Comparison of ENCODE assay signal across 8 mouse cellular contexts in the genomic region with DNA sequence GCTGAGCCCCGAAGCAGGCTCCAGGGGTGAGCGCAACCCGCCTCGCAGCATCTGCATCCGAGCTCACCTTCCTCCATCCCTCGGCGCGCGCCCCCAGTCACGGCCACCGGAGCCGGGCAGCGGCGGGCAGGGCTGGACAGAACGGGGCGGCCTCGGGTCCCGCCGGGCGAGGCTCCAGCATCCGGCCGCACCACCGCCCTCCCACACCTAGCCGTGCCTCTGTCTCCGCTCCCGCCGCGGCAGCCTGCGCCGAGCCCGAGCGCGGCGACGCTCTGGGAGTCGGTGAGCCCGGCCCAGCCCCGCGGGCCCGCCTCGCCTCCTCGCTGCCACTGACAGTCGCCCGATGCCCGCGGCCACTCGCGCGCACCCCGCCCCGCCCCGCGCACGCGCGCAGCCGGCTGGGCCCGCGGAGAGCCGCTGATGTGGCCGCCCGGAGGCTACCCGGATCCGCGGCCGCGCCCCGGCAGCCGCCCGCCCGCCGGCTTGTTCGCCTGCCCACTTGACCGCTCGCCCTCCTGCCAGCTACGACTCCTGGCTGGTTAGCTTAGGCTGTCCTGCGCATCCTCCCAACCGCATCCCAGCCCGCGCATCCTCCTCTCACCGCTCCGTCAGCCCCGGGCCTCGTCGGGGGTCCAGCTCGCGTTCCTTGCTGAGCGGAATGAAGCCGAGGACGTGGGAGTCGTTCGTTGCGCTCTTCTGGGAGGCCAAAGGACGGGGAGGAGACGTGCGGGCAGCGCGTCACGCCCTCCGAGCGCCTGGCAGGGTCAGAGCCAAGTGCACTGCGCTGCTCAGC. TPM values are rescaled to one million over a fixed set of nuclear protein-coding genes. Genes with fewer than 3 reads are reported as not detected.
A peak's percentile ranks its signal among the peaks of the same experiment; 100 is the strongest.
DNase-seq lines count a peak whose midpoint lies in the region; ATAC-seq and TF ChIP-seq lines count a peak whose summit lies in the region.

A gene (minus strand): TSS at position 724 of the 793 bp plus-strand sequence.

- no peaks in the 10 kb centered on the region for H3K36me3 ChIP-seq in embryonic facial prominence, embryonic 12.5 days
- H3K36me3 ChIP-seq in heart, adult 2 months (ENCODE audit: control insufficient read depth, insufficient read depth, low read length) = no peaks in the 10 kb centered on the region
- no peaks in the 10 kb centered on the region for H3K36me3 ChIP-seq in limb, embryonic 12.5 days
- H3K36me3 ChIP-seq in midbrain, embryonic 14.5 days (ENCODE audit: control insufficient read depth, insufficient read depth, low read length) = no peaks in the 10 kb centered on the region

- no peak for TF ChIP-seq EP300 in heart, adult 2 months (IDR thresholded peaks at IDR 0.05; ENCODE audit: insufficient read depth, low read depth, low read length)

- H3K4me1 ChIP-seq in embryonic facial prominence, embryonic 12.5 days = no peaks in the 10 kb centered on the region
- H3K4me1 ChIP-seq in heart, adult 2 months (ENCODE audit: control insufficient read depth, insufficient read depth, low read length) = no peaks in the 10 kb centered on the region
- H3K4me1 ChIP-seq in limb, embryonic 12.5 days (replicated peaks) = no peaks in the 10 kb centered on the region
- H3K4me1 ChIP-seq in midbrain, embryonic 14.5 days (ENCODE audit: control insufficient read depth, insufficient read depth, low read length) = peaks cover 3% of the 10 kb centered on the region; the same call in 1 of the 2 replicates

- H3K4me3 ChIP-seq in embryonic facial prominence, embryonic 12.5 days = peak within 1 kb of the TSS; percentile 64
- H3K4me3 ChIP-seq in heart, adult 2 months = peak within 1 kb of the TSS; percentile 70
- peak within 1 kb of the TSS; percentile 67 for H3K4me3 ChIP-seq in limb, embryonic 12.5 days (replicated peaks)
- peak within 1 kb of the TSS; percentile 65 for H3K4me3 ChIP-seq in midbrain, embryonic 14.5 days (replicated peaks; ENCODE audit: low read depth, low read length)

- intact Hi-C loops in heart, adult 2 months (cut with DNase I) = no loop called here

- 0 out of 2 replicates have a peak, but pooled peaks have one; percentile 41 for TF ChIP-seq POLR2A in heart, adult 2 months (IDR thresholded peaks at IDR 0.05; ENCODE audit: insufficient read depth, low read depth, low read length)

- H3K27me3 ChIP-seq in embryonic facial prominence, embryonic 12.5 days = peaks cover 54% of the 10 kb centered on the region
- 0 out of 2 replicates have a peak, but pooled peaks cover 1% of the 10 kb centered on the region for H3K27me3 ChIP-seq in heart, adult 2 months (ENCODE audit: control insufficient read depth, insufficient read depth, low read length)
- peaks cover 67% of the 10 kb centered on the region for H3K27me3 ChIP-seq in limb, embryonic 12.5 days
- peaks cover 17% of the 10 kb centered on the region for H3K27me3 ChIP-seq in midbrain, embryonic 14.5 days (ENCODE audit: control insufficient read depth, insufficient read depth, low read length)

- H3K27ac ChIP-seq in embryonic facial prominence, embryonic 12.5 days = 0 out of 2 replicates have a peak within 1 kb of the TSS, but pooled peaks have one; percentile 23
- peak within 1 kb of the TSS; percentile 40 for H3K27ac ChIP-seq in heart, adult 2 months
- no peak within 1 kb of the TSS for H3K27ac ChIP-seq in limb, embryonic 12.5 days
- peak within 1 kb of the TSS; percentile 89 for H3K27ac ChIP-seq in midbrain, embryonic 14.5 days (replicated peaks; ENCODE audit: low read depth, low read length)

- H3K9ac ChIP-seq in embryonic facial prominence, embryonic 12.5 days = peak within 1 kb of the TSS; percentile 63
- H3K9ac ChIP-seq in heart, adult 2 months (ENCODE audit: low read depth, low read length) = peak within 1 kb of the TSS; percentile 83
- peak within 1 kb of the TSS; percentile 74 for H3K9ac ChIP-seq in limb, embryonic 12.5 days (replicated peaks)
- H3K9ac ChIP-seq in midbrain, embryonic 14.5 days (replicated peaks; ENCODE audit: low read length) = peak within 1 kb of the TSS; percentile 86

- H3K9me3 ChIP-seq in embryonic facial prominence, embryonic 12.5 days = no peaks in the 10 kb centered on the region
- no peaks in the 10 kb centered on the region for H3K9me3 ChIP-seq in limb, embryonic 12.5 days
- no peaks in the 10 kb centered on the region for H3K9me3 ChIP-seq in midbrain, embryonic 14.5 days (ENCODE audit: control insufficient read depth, low read length)

- ATAC-seq in embryonic facial prominence, embryonic 12.5 days (ENCODE audit: insufficient number of reproducible peaks, insufficient read depth, low FRiP score, low TSS enrichment) = peak; percentile 79
- ATAC-seq in limb, embryonic 12.5 days (ENCODE audit: insufficient number of reproducible peaks, insufficient read depth, low FRiP score, low TSS enrichment, low read depth) = no peak
- ATAC-seq in midbrain, embryonic 14.5 days (ENCODE audit: low FRiP score, low TSS enrichment) = peak; percentile 89

- peak within 1 kb of the TSS; percentile 93 for H3K4me2 ChIP-seq in embryonic facial prominence, embryonic 12.5 days (replicated peaks)
- H3K4me2 ChIP-seq in limb, embryonic 12.5 days = peak within 1 kb of the TSS; percentile 94
- peak within 1 kb of the TSS; percentile 79 for H3K4me2 ChIP-seq in midbrain, embryonic 14.5 days (ENCODE audit: low read length)

- TF ChIP-seq CTCF in heart, adult 2 months (IDR thresholded peaks at IDR 0.05) = no peak

- H3K79me2 ChIP-seq in heart, adult 2 months (replicated peaks; ENCODE audit: control insufficient read depth, insufficient read depth, low read length) = no peaks in the 10 kb centered on the region

- under 1% methylated on average over 99 of the region's 102 CpGs for WGBS in embryonic facial prominence, embryonic 12.5 days
- WGBS in heart, adult 2 months = 2% methylated on average over 78 of the region's 102 CpGs
- under 1% methylated on average over 96 of the region's 102 CpGs for WGBS in limb, embryonic 12.5 days
- WGBS in midbrain, embryonic 14.5 days = under 1% methylated on average over 95 of the region's 102 CpGs

- DNase-seq in 3134 (ENCODE audit: extremely low read depth, insufficient read length, low spot score) = peak; percentile 94
- peak; percentile 83 for DNase-seq in adrenal gland, postnatal 14 days
- DNase-seq in heart, adult 2 months = peak; percentile 83 to 88
- DNase-seq in kidney, adult 18-20 months = peak; percentile 79
- DNase-seq in midbrain, embryonic 14.5 days = peak; percentile 87
- DNase-seq in spleen, adult 12 weeks (ENCODE audit: low spot score) = peak; percentile 23

RNA-seq across cellular contexts. Expression of the gene that starts here (rescaled TPM):
- 5.1 and 7.2 TPM in 2 replicates for total RNA-seq in adrenal gland, postnatal 14 days (2021)
- 1.3 and 1.6 TPM in 2 replicates for polyA plus RNA-seq in embryonic facial prominence, embryonic 12.5 days (2016; fragmentation: Nextera tagmentation; extraction: Ambion mirVana)
- total RNA-seq in heart, adult 2 months (2021) = 1 to 10 TPM; 1.5 to 2.4 TPM
- polyA plus RNA-seq in heart, adult 2 months (2012; rRNA removed) = 0.92 and 1.3 TPM in 2 replicates
- 0.44 and 1.3 TPM in 2 replicates for polyA plus RNA-seq in limb, embryonic 12.5 days (2016; fragmentation: Nextera tagmentation; extraction: Ambion mirVana)
- 8.6 and 9.9 TPM in 2 replicates for polyA plus RNA-seq in midbrain, embryonic 14.5 days (2014; fragmentation: Nextera tagmentation; extraction: Ambion mirVana)

Comparison
In these comparisons a context has a peak if more than half of its experiments do, and no peak if none do; other contexts are left out.
1. DNase-seq: peak in every context shown above with its lines; median percentile 94 in 3134; 87 in midbrain, embryonic 14.5 days; 86 in heart, adult 2 months; 83 in adrenal gland, postnatal 14 days; 79 in kidney, adult 18-20 months; 23 in spleen, adult 12 weeks.